In the genomic region with DNA sequence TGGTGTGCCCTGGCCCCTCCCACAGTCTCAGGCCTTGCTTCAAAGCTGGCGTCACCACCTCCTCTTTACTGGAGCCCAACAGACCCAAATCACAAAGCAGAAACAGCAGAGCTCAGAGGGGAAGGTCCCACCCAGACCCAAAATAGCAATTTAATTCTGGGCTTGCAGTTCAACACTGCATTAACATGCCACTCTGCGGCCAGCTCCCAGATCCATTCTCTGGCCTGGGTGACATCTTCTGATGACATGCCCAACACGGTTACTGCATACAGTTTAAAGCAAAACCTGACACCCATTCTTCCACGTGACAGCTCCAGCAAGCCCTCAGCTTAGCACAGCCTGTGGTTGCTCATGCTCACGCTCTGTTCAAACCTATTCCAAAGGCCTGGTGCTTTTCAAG, we compare ENCODE assay signal across 8 mouse cellular contexts. TPM values are rescaled to one million over a fixed set of nuclear protein-coding genes. Genes with fewer than 3 reads are reported as not detected.
A peak's percentile ranks its signal among the peaks of the same experiment; 100 is the strongest.
DNase-seq lines count a peak whose midpoint lies in the region; ATAC-seq and TF ChIP-seq lines count a peak whose summit lies in the region.

No protein-coding gene starts in this region.

- no peak for TF ChIP-seq CTCF in midbrain, postnatal 0 days (IDR thresholded peaks at IDR 0.05)

- H3K9ac ChIP-seq in heart, embryonic 14.5 days (ENCODE audit: low read length) = peak overlapping the region; percentile 38; the same call in 1 of the 2 replicates
- no peak overlapping the region for H3K9ac ChIP-seq in lung, embryonic 16.5 days (ENCODE audit: low read length)
- peak overlapping the region; percentile 46; the same call in 1 of the 2 replicates for H3K9ac ChIP-seq in hindbrain, embryonic 14.5 days
- H3K9ac ChIP-seq in midbrain, postnatal 0 days (replicated peaks; ENCODE audit: low read length, poor library complexity, severe bottlenecking) = no peak overlapping the region

- peaks cover 6% of the 10 kb centered on the region for H3K9me3 ChIP-seq in heart, embryonic 14.5 days (ENCODE audit: control insufficient read depth, low read length)
- H3K9me3 ChIP-seq in lung, embryonic 16.5 days (ENCODE audit: control insufficient read depth, low read length) = no peaks in the 10 kb centered on the region
- no peaks in the 10 kb centered on the region for H3K9me3 ChIP-seq in hindbrain, embryonic 14.5 days (ENCODE audit: control insufficient read depth, low read length)
- H3K9me3 ChIP-seq in midbrain, postnatal 0 days (ENCODE audit: low read length) = no peaks in the 10 kb centered on the region

- no peak overlapping the region for H3K4me3 ChIP-seq in heart, embryonic 14.5 days (ENCODE audit: control insufficient read depth in 1 of 2, insufficient read depth in 1 of 2, low read depth in 1 of 2, low read length in 2 of 2)
- H3K4me3 ChIP-seq in lung, embryonic 16.5 days (ENCODE audit: low read length) = no peak overlapping the region
- no peak overlapping the region for H3K4me3 ChIP-seq in hindbrain, embryonic 14.5 days (replicated peaks; ENCODE audit: low read length)
- no peak overlapping the region for H3K4me3 ChIP-seq in midbrain, postnatal 0 days (ENCODE audit: low read depth, low read length)

- 34% methylated on average over 5 of the region's 5 CpGs for WGBS in heart, embryonic 14.5 days
- WGBS in lung, embryonic 16.5 days = 61% methylated on average over 5 of the region's 5 CpGs
- 36% methylated on average over 5 of the region's 5 CpGs for WGBS in hindbrain, embryonic 14.5 days
- 28% methylated on average over 5 of the region's 5 CpGs for WGBS in midbrain, postnatal 0 days

- H3K36me3 ChIP-seq in heart, embryonic 14.5 days (ENCODE audit: control insufficient read depth, insufficient read depth, low read length) = no peaks in the 10 kb centered on the region
- H3K36me3 ChIP-seq in lung, embryonic 16.5 days (ENCODE audit: control insufficient read depth, insufficient read depth, low read length) = no peaks in the 10 kb centered on the region
- H3K36me3 ChIP-seq in hindbrain, embryonic 14.5 days (replicated peaks; ENCODE audit: control insufficient read depth, insufficient read depth) = no peaks in the 10 kb centered on the region
- H3K36me3 ChIP-seq in midbrain, postnatal 0 days (ENCODE audit: insufficient read depth, low read length) = no peaks in the 10 kb centered on the region

- ATAC-seq in heart, embryonic 14.5 days (ENCODE audit: insufficient number of reproducible peaks, insufficient read depth, low FRiP score, low read depth) = no peak
- ATAC-seq in lung, embryonic 16.5 days (ENCODE audit: low read depth) = no peak
- ATAC-seq in hindbrain, embryonic 14.5 days (ENCODE audit: low FRiP score) = no peak
- ATAC-seq in midbrain, postnatal 0 days (ENCODE audit: low FRiP score) = no peak

- peaks cover 20 to 40% of the 10 kb centered on the region in 2 experiments for H3K4me1 ChIP-seq in heart, embryonic 14.5 days (ENCODE audit: control insufficient read depth in 2 of 2, insufficient read depth in 2 of 2, low read length in 2 of 2)
- H3K4me1 ChIP-seq in lung, embryonic 16.5 days (replicated peaks; ENCODE audit: control insufficient read depth, insufficient read depth, low read length) = peaks cover 14% of the 10 kb centered on the region
- peaks cover 31% of the 10 kb centered on the region for H3K4me1 ChIP-seq in hindbrain, embryonic 14.5 days (replicated peaks; ENCODE audit: control insufficient read depth, insufficient read depth, low read length)
- peaks cover 5% of the 10 kb centered on the region; the same call in 1 of the 2 replicates for H3K4me1 ChIP-seq in midbrain, postnatal 0 days (ENCODE audit: insufficient read depth, low read length)

- no peak for DNase-seq in heart, adult 18-20 months
- no peak for DNase-seq in lung, postnatal 36 days
- no peak for DNase-seq in hindbrain, embryonic 14.5 days (ENCODE audit: low spot score)
- DNase-seq in midbrain, postnatal 0 days (ENCODE audit: low spot score) = no peak
- DNase-seq in thymus, postnatal 25 days = no peak
- no peak for DNase-seq in gastrocnemius, adult 8-10 months (ENCODE audit: low spot score in 2 of 2)

- H3K27me3 ChIP-seq in heart, embryonic 14.5 days (ENCODE audit: control insufficient read depth, insufficient read depth, low read length) = 0 out of 2 replicates have a peak, but pooled peaks cover under 1% of the 10 kb centered on the region
- H3K27me3 ChIP-seq in lung, embryonic 16.5 days (ENCODE audit: control insufficient read depth, insufficient read depth, low read depth, low read length) = no peaks in the 10 kb centered on the region
- peaks cover 2% of the 10 kb centered on the region; the same call in 1 of the 2 replicates for H3K27me3 ChIP-seq in hindbrain, embryonic 14.5 days (ENCODE audit: control insufficient read depth, insufficient read depth, low read length)
- H3K27me3 ChIP-seq in midbrain, postnatal 0 days (ENCODE audit: insufficient read depth, low read length) = no peaks in the 10 kb centered on the region

- peak overlapping the region; percentile 39 for H3K4me2 ChIP-seq in heart, embryonic 14.5 days (ENCODE audit: low read length)
- H3K4me2 ChIP-seq in lung, embryonic 16.5 days (ENCODE audit: low read depth, low read length) = 0 out of 2 replicates have a peak overlapping the region, but pooled peaks have one; percentile 8
- H3K4me2 ChIP-seq in hindbrain, embryonic 14.5 days (replicated peaks) = no peak overlapping the region
- peak overlapping the region; percentile 25; the same call in 1 of the 2 replicates for H3K4me2 ChIP-seq in midbrain, postnatal 0 days (ENCODE audit: low read depth, low read length, poor library complexity, severe bottlenecking)

- peak overlapping the region; percentile 42 to 57 for H3K27ac ChIP-seq in heart, embryonic 14.5 days (replicated peaks in 1 of 2; ENCODE audit: control insufficient read depth in 1 of 2, insufficient read depth in 1 of 2, low read depth in 2 of 2, low read length in 2 of 2)
- H3K27ac ChIP-seq in lung, embryonic 16.5 days (ENCODE audit: low read length) = no peak overlapping the region
- H3K27ac ChIP-seq in hindbrain, embryonic 14.5 days = 0 out of 2 replicates have a peak overlapping the region, but pooled peaks have one; percentile 72
- H3K27ac ChIP-seq in midbrain, postnatal 0 days (ENCODE audit: low read depth, low read length) = peak overlapping the region; percentile 39

RNA-seq across cellular contexts. Expression of gene Zbtb40, which starts 4.1 kb away (rescaled TPM):
- 2.3 and 2.9 TPM in 2 replicates for polyA plus RNA-seq in heart, embryonic 14.5 days (2014; fragmentation: Nextera tagmentation; extraction: Ambion mirVana)
- 1 to 10 TPM; 6.9 to 7.4 TPM for total RNA-seq in heart, adult 18-20 months (2021)
- 4.3 and 4.4 TPM in 2 replicates for polyA plus RNA-seq in lung, embryonic 16.5 days (2015; fragmentation: Nextera tagmentation; extraction: Ambion mirVana)
- 4.5 and 5.0 TPM in 2 replicates for polyA plus RNA-seq in hindbrain, embryonic 14.5 days (2014; fragmentation: Nextera tagmentation; extraction: Ambion mirVana)
- 7.5 and 8.4 TPM in 2 replicates for total RNA-seq in midbrain, postnatal 0 days (2014; rRNA removed)
- polyA plus RNA-seq in midbrain, postnatal 0 days (2015; fragmentation: Nextera tagmentation; extraction: Ambion mirVana) = 0.99 and 1.2 TPM in 2 replicates
- total RNA-seq in gastrocnemius, adult 8-10 months (2022) = 10 to 100 TPM in 1 of 4 experiments, 1 to 10 TPM in 3; 6.7 to 10.3 (median 8.5) TPM

Comparison
In these comparisons a context has a peak if more than half of its experiments do, and no peak if none do; other contexts are left out.
1. H3K9ac ChIP-seq: peak in heart, embryonic 14.5 days (single experiment) and hindbrain, embryonic 14.5 days (single experiment); none in lung, embryonic 16.5 days (single experiment) and midbrain, postnatal 0 days (single experiment).